Mouse (Mus musculus) embryo, embryonic 11 days (tissue): ENCODE results near the gene Strn4.

Experiments used
- DNase-seq: peaks from one replicate; pipeline ENCODE4 v3.0.0-alpha.2; 2015

Gene Strn4

GRCm38 (mm10) chr7:16843441-16844171 is 27.9 kb downstream of the Strn4 start:
- DNase-seq, result peak; percentile 26

GRCm38 (mm10) chr7:16844696-16845071 is 29.0 kb downstream of the Strn4 start:
- no peak for DNase-seq

GRCm38 (mm10) chr7:16845072-16845819 is 29.6 kb downstream of the Strn4 start:
- no peak for DNase-seq

- DNase-seq, result no peak
Measured at GRCm38 (mm10) chr7:16845820-16846167, 30.1 kb downstream of the Strn4 start.

GRCm38 (mm10) chr7:16846775-16847174 is 31.1 kb downstream of the Strn4 start:
- DNase-seq, result no peak

- DNase-seq, result no peak
Measured at GRCm38 (mm10) chr7:16847507-16847906, 31.8 kb downstream of the Strn4 start.

- peak; percentile 58 for DNase-seq
Measured at GRCm38 (mm10) chr7:16848579-16848978, 32.9 kb downstream of the Strn4 start.

- DNase-seq, result no peak
Measured at GRCm38 (mm10) chr7:16851636-16852035, 35.9 kb downstream of the Strn4 start.

- no peak for DNase-seq
Measured at GRCm38 (mm10) chr7:16853302-16853831, 37.7 kb downstream of the Strn4 start.

- DNase-seq, result peak; percentile 68
Measured at GRCm38 (mm10) chr7:16858336-16858735, 42.6 kb downstream of the Strn4 start.

- DNase-seq, result peak; percentile 58
Measured at GRCm38 (mm10) chr7:16859902-16860651, 44.4 kb downstream of the Strn4 start.

- no peak for DNase-seq
Measured at GRCm38 (mm10) chr7:16867488-16867887, 51.8 kb downstream of the Strn4 start.

- DNase-seq, result peak; percentile 85
Measured at GRCm38 (mm10) chr7:16869497-16869896, 53.8 kb downstream of the Strn4 start.

GRCm38 (mm10) chr7:16871600-16871999 is 55.9 kb downstream of the Strn4 start:
- DNase-seq, result no peak

GRCm38 (mm10) chr7:16872478-16872877 is 56.8 kb downstream of the Strn4 start:
- DNase-seq, result no peak

- DNase-seq, result no peak
Measured at GRCm38 (mm10) chr7:16873392-16873791, 57.7 kb downstream of the Strn4 start.

- peak; percentile 86 for DNase-seq
Measured at GRCm38 (mm10) chr7:16874190-16874589, 58.5 kb downstream of the Strn4 start.

GRCm38 (mm10) chr7:16874756-16875309 is 59.1 kb downstream of the Strn4 start:
- DNase-seq, result peak; percentile 100

- no peak for DNase-seq
Measured at GRCm38 (mm10) chr7:16875310-16875325, 59.4 kb downstream of the Strn4 start, which contains the start of gene Dact3. Dact3 (plus strand) TSS chr7:16875317.

GRCm38 (mm10) chr7:16875326-16875725 is 59.6 kb downstream of the Strn4 start:
- DNase-seq, result no peak

GRCm38 (mm10) chr7:16876006-16876405 is 60.3 kb downstream of the Strn4 start:
- peak; percentile 22 for DNase-seq

GRCm38 (mm10) chr7:16876608-16877007 is 60.9 kb downstream of the Strn4 start:
- DNase-seq, result peak; percentile 94

- DNase-seq, result no peak
Measured at GRCm38 (mm10) chr7:16877717-16878116, 62.0 kb downstream of the Strn4 start.
